Mouse (Mus musculus): ENCODE measurements at regions not wholly inside any gene's neighbourhood (a gene's known extent, or its start where the extent isn't known, plus 50 kb on each side); places are given as distances from the start of the nearest gene placed in this dataset.
"Not testable (repeated sequence)": the region's sequence is repeated elsewhere in the genome, so short reads cannot be mapped to it uniquely, and the experiment has no call there.

DNA sequence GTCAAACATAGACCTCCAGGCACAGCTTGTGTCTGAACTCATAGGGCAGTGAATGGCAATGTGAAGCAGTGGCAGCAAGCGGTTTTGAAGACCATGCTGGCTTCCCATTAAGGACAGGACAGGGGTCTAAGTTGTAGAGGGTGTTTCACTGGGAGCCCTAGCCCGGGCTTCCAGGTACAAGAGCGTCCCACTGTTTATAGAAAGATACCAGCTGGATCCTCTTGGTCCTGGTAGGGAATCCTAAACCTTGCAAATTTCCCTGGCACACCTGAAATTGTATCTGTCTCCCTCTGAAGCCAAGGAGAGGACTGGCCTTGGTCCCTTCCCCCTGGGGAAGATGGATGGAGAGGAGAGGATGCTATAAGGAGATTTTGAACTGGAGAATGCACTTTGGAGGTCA lies 111.9 kb upstream of the Ywhaq start:
- TF ChIP-seq GATA1 (IDR thresholded peaks at IDR 0.05; ENCODE audit: borderline replicate concordance, low read length); FLI1 (IDR thresholded peaks at IDR 0.05; ENCODE audit: low read length): not testable (repeated sequence)

Measured in megakaryocyte, embryonic 14.5 days (primary cell).